Mouse (Mus musculus) embryonic facial prominence, embryonic 15.5 days (tissue): ENCODE results near the gene Pwwp2a. TPM values are rescaled to one million over a fixed set of nuclear protein-coding genes. Genes with fewer than 3 reads are reported as not detected.

ENCODE experiments used
- ATAC-seq: fragments of 200-750 bp; cut with Nextera tagmentation; 2 replicates; pipeline ENCODE4 v1.8.0; 2017; ENCODE audit warnings: low read depth, moderate TSS enrichment; ENCODE audit not compliant: insufficient number of reproducible peaks, low FRiP score, low TSS enrichment
- H3K27ac ChIP-seq: fragments of 300-500 bp; sonication (generic); replicated peaks from 2 replicates; pipeline ENCODE4 v1.5.1; 2015; ENCODE audit warnings: mild to moderate bottlenecking, inconsistent platforms
- H3K27me3 ChIP-seq: fragments of 300-500 bp; sonication (generic); 2 replicates; pipeline ENCODE4 v1.6.1; 2015; ENCODE audit warnings: inconsistent platforms
- H3K36me3 ChIP-seq: fragments of 300-500 bp; sonication (generic); 2 replicates; pipeline ENCODE4 v1.6.1; 2015; ENCODE audit warnings: mild to moderate bottlenecking, inconsistent platforms
- H3K4me1 ChIP-seq: fragments of 300-500 bp; sonication (generic); 2 replicates; pipeline ENCODE4 v1.6.1; 2015; ENCODE audit warnings: inconsistent platforms
- H3K4me2 ChIP-seq: fragments of 300-500 bp; sonication (generic); replicated peaks from 2 replicates; pipeline ENCODE4 v1.6.1; 2015; ENCODE audit warnings: mild to moderate bottlenecking, inconsistent platforms
- H3K4me3 ChIP-seq: fragments of 300-500 bp; sonication (generic); replicated peaks from 2 replicates; pipeline ENCODE4 v1.5.1; 2015; ENCODE audit warnings: mild to moderate bottlenecking, inconsistent platforms
- H3K9ac ChIP-seq: fragments of 300-500 bp; sonication (generic); 2 replicates; pipeline ENCODE4 v1.6.1; 2015; ENCODE audit warnings: inconsistent platforms
- H3K9me3 ChIP-seq: fragments of 300-500 bp; sonication (generic); replicated peaks from 2 replicates; pipeline ENCODE4 v1.6.1; 2016; ENCODE audit warnings: inconsistent platforms
- WGBS: fragments of 180-500 bp; shearing (Covaris S2); methylation state at CpG from one replicate; pipeline ENCODE4 v1.1.7; 2015; 5-methylcytosine and 5-hydroxymethylcytosine counted together
- polyA plus RNA-seq: library from polyadenylated mRNA; unstranded; fragments of >200 nt; fragmentation: Nextera tagmentation; extraction: Ambion mirVana; gene quantifications from 2 replicates; pipeline ENCODE4 v1.2.1, GENCODE M21; 2015

Pwwp2a gene
- polyA plus RNA-seq: 25.0 and 25.1 TPM in 2 replicates

DNA sequence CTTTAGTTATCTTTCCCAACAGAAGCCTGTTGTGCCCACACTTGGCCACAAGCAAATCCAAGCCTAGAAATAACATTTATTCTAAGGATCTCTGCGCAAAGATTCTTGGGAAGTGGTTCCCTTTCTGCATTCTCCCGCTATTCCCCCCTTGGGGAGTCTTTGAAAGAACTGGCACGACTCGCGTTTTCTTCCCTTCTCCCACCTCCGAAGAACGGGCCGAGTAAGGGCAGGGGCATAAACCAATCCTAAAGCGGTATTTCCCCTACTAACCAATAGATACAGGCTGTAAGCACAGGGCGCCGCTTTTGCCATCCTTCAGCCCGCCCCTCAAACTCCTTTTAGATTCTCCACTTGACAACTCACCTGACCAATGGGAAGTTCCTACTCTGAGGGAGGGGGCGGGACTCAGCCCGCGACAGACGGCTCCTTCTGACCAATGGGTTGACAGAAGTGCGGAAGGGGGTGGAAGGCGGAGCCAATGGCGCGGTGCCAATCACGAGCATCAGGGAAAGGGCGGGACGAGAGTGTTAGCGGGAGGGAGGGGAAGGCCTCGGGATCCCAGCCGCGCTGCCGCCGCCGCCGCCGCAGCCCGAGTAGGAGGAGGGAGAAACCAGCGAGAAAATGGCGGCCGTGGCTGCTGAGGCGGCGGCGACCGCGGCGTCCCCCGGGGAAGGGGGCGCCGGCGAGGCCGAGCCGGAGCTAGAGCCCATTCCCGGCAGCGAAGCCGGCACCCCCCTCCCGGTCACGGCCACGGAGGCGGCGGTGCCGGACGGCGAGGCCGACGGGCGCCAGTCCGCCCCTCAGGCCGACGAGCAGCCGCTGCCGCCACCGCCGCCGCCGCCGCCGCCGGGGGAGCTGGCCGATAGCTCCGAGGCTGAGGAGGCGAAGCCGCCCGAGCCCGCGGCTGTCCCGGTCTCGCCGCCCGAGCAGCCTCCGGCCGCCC, at the start of gene Pwwp2a:
Gene Pwwp2a, plus strand, starts transcription at position 527 of the 943 bp plus-strand sequence.
- peak; percentile 99 for ATAC-seq
- Histone ChIP-seq H3K4me2 (peak within 1 kb of the TSS; percentile 69), H3K4me1 (peaks cover 10% of the 10 kb centered on the region), H3K4me3 (peak within 1 kb of the TSS; percentile 88), H3K27me3 (no peaks in the 10 kb centered on the region), H3K9me3 (no peaks in the 10 kb centered on the region), H3K36me3 (no peaks in the 10 kb centered on the region), H3K9ac (peak within 1 kb of the TSS; percentile 89), H3K27ac (peak within 1 kb of the TSS; percentile 89)
- WGBS: under 1% methylated on average over 74 of the region's 87 CpGs

GRCm38 (mm10) chr11:43632566-43632965, 49.2 kb upstream of the Pwwp2a start:
- Histone ChIP-seq H3K36me3 (no peaks in the 10 kb centered on the region), H3K4me1 (peaks cover 7% of the 10 kb centered on the region), H3K4me3 (no peak overlapping the region), H3K9me3 (no peaks in the 10 kb centered on the region), H3K27me3 (no peaks in the 10 kb centered on the region), H3K4me2 (no peak overlapping the region), H3K9ac (no peak overlapping the region), H3K27ac (no peak overlapping the region)
- no peak for ATAC-seq
- WGBS: 44% methylated on average over 4 of the region's 4 CpGs

DNA sequence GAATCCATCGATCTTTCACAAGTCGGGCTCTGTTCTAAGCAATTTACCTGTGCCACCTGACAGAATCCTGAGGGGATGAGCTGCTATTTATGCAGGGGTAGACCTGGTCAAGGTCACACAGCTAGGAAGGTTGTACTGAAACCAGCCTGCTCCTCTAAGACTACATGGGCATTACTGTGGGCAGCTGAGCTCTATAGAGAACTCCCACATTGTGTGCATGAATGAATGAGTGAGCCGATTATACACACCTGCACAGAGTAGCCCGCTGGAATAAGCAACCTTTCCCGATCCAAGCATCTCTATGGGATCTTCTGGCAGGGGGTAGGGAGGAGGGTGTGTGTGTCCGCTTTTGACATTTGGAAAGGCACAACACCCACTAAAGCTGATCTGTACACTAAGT, 48.6 kb upstream of the Pwwp2a start:
- no peak overlapping the region for H3K9ac ChIP-seq
- peaks cover 7% of the 10 kb centered on the region for H3K4me1 ChIP-seq
- H3K9me3 ChIP-seq: no peaks in the 10 kb centered on the region
- ATAC-seq: 0 out of 2 replicates have a peak, but pooled peaks have one; percentile 20
- no peak overlapping the region for H3K4me2 ChIP-seq
- 83% methylated on average over 6 of the region's 6 CpGs for WGBS
- H3K4me3 ChIP-seq: no peak overlapping the region
- H3K36me3 ChIP-seq: no peaks in the 10 kb centered on the region
- H3K27me3 ChIP-seq: no peaks in the 10 kb centered on the region
- H3K27ac ChIP-seq: no peak overlapping the region

DNA sequence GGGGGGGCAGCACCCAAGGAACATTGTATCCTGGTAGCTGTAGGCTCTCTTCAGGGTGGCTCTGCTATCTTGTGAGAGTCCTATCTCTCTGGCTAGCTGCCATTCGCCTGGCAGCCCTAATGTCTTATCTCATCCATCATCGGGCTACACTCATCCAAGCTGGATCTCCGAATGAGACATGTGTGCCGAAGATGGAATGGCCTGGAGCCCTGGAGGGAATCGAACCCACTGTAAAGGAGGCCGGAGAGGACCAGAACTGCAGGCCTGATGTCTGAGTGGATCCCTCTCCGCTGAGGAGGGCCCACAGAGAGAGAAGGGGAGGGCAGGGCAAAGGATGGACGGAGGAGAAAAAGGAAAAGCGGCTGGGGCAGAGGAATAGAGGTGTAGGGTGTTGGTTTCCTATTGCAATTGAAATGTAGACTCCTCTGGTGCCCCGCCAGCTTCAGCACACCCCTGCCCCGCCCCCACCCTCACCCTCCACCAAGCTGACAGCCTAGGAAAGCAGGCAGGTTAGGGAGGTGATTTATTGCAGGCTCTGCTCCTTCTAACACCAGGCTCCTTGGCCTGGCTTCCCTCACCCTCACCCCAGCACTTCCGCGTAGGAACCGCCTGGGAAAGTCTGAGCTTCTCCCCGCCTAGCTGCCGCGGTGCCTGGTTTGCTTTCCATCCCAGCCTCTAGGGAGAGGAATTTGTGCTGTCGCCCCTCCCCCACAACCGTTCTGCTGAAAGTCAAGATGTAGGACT, 48.0 kb upstream of the Pwwp2a start:
- Histone ChIP-seq H3K9ac (no peak overlapping the region), H3K27ac (no peak overlapping the region), H3K36me3 (no peaks in the 10 kb centered on the region), H3K27me3 (no peaks in the 10 kb centered on the region), H3K4me1 (peaks cover 7% of the 10 kb centered on the region), H3K9me3 (no peaks in the 10 kb centered on the region), H3K4me3 (no peak overlapping the region), H3K4me2 (peak overlapping the region; percentile 29)
- 17% methylated on average over 19 of the region's 19 CpGs for WGBS
- peak; percentile 54; the same call in 1 of the 2 replicates for ATAC-seq

DNA sequence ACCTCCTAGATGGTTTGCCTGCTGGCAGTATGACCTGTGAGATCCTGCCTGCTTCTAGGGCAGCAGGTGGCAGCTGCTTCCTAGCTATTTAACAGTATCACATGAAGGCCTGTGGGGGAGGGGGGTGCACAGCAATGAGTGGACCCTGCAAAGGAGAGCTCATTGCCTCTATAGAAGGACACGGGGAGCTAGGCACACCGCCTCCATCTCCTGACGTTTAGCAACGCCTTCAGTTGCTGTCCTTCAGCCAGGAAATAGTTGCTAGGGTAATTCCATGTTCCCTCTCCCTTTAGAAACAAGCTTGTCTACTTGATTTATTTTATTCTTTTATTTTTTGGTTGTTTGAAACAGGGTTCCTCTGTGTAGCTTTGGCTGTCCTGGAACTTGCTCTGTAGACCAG, 45.0 kb upstream of the Pwwp2a start:
- Histone ChIP-seq H3K9ac (no peak overlapping the region), H3K4me2 (no peak overlapping the region), H3K36me3 (no peaks in the 10 kb centered on the region), H3K9me3 (no peaks in the 10 kb centered on the region), H3K27ac (no peak overlapping the region), H3K27me3 (no peaks in the 10 kb centered on the region), H3K4me3 (no peak overlapping the region), H3K4me1 (peaks cover 7% of the 10 kb centered on the region)
- ATAC-seq: no peak
- 83% methylated on average over 4 of the region's 4 CpGs for WGBS

GRCm38 (mm10) chr11:43638486-43638885, 43.3 kb upstream of the Pwwp2a start:
- WGBS: 94% methylated on average over 3 of the region's 3 CpGs
- H3K27me3 ChIP-seq: no peaks in the 10 kb centered on the region

DNA sequence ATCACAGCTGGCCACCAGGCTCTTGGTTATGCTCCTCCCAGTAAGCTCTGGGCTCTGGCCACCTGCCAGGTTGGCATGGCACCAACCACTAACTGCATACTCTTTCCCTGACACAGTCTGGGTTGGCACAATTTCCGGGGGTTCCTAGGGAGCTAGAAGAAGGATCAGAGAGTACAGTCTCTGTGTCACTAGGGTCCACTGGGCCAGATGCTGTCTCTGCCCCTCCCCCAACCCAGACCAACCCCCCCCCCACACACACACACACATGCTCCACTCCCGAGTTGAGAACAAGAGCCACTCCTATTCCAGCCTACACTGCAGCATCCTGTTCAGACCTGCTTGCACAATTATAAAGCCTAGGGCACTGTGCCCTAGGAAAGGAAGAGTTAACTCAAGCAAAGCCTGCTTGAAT, 38.6 kb upstream of the Pwwp2a start:
- WGBS: 4% methylated on average over 2 of the region's 2 CpGs
- H3K4me3 ChIP-seq: no peak overlapping the region
- H3K27me3 ChIP-seq: no peaks in the 10 kb centered on the region
- peak; percentile 85 for ATAC-seq
- H3K36me3 ChIP-seq: no peaks in the 10 kb centered on the region
- peaks cover 13% of the 10 kb centered on the region for H3K4me1 ChIP-seq
- no peak overlapping the region for H3K9ac ChIP-seq
- H3K4me2 ChIP-seq: 0 out of 2 replicates have a peak overlapping the region, but pooled peaks have one; percentile 15
- peak overlapping the region; percentile 75 for H3K27ac ChIP-seq
- H3K9me3 ChIP-seq: no peaks in the 10 kb centered on the region

More at GRCm38 (mm10) chr11:43638486-43638885, 43.3 kb upstream of the Pwwp2a start:
- no peaks in the 10 kb centered on the region for H3K36me3 ChIP-seq
- H3K9me3 ChIP-seq: no peaks in the 10 kb centered on the region
- no peak overlapping the region for H3K9ac ChIP-seq
- no peak for ATAC-seq
- no peak overlapping the region for H3K4me3 ChIP-seq
- H3K4me2 ChIP-seq: no peak overlapping the region
- H3K4me1 ChIP-seq: peaks cover 16% of the 10 kb centered on the region
- H3K27ac ChIP-seq: no peak overlapping the region

DNA sequence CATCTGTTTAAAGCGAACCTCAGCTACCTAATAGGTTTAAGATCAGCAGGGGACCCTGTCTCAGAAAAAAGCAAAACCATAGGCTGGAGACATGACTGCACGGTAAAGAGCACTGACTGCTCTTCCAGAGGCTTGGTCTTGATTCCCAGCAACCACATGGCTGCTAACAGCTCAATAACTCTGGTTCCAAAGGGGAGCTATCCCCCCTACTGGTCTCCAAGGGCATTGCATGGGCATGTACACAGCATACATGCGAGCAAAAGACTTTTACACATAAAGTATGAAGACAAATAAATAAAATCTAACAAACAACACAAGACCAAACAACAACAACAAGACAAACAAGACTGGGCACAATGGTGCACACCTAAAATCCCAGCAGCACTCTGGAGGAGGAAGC, 36.5 kb upstream of the Pwwp2a start:
- WGBS: 87% methylated on average over 3 of the region's 3 CpGs
- H3K4me3 ChIP-seq: no peak overlapping the region
- H3K36me3 ChIP-seq: no peaks in the 10 kb centered on the region
- H3K27me3 ChIP-seq: no peaks in the 10 kb centered on the region
- peaks cover 13% of the 10 kb centered on the region for H3K4me1 ChIP-seq
- no peak overlapping the region for H3K27ac ChIP-seq
- H3K4me2 ChIP-seq: no peak overlapping the region
- H3K9me3 ChIP-seq: no peaks in the 10 kb centered on the region
- no peak overlapping the region for H3K9ac ChIP-seq
- ATAC-seq: no peak

GRCm38 (mm10) chr11:43653051-43653475, 28.7 kb upstream of the Pwwp2a start:
- H3K4me3 ChIP-seq: no peak overlapping the region
- ATAC-seq: peak; percentile 80; the same call in 1 of the 2 replicates
- no peaks in the 10 kb centered on the region; the same call in 1 of the 2 replicates for H3K4me1 ChIP-seq
- no peak overlapping the region for H3K27ac ChIP-seq
- no peaks in the 10 kb centered on the region for H3K27me3 ChIP-seq
- 38% methylated on average over 14 of the region's 14 CpGs for WGBS
- no peaks in the 10 kb centered on the region for H3K36me3 ChIP-seq
- no peak overlapping the region for H3K4me2 ChIP-seq
- H3K9me3 ChIP-seq: no peaks in the 10 kb centered on the region
- H3K9ac ChIP-seq: no peak overlapping the region

DNA sequence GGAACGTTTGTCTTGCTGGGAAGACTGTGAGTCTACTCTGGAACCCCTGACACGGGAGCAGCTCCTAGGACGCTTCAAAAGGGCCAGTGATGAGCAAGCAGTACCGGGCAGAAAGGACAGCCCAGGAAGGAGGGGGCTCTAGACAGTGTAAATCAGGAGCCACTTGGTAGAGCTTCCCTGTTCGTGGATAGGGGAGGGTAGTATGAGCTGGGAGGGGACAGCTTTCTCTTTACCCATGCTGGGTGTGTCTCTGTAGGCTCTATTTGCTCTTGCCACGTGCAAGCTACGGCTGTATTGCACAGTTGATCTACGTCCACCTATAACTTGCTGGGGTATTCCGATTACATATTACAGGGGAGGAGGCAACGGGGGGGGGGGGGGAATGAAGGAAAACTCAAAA, 25.3 kb upstream of the Pwwp2a start:
- Histone ChIP-seq H3K36me3 (no peaks in the 10 kb centered on the region), H3K9ac (no peak overlapping the region), H3K9me3 (no peaks in the 10 kb centered on the region), H3K4me2 (no peak overlapping the region), H3K4me1 (no peaks in the 10 kb centered on the region; the same call in 1 of the 2 replicates), H3K4me3 (no peak overlapping the region), H3K27ac (no peak overlapping the region), H3K27me3 (no peaks in the 10 kb centered on the region)
- ATAC-seq: no peak
- 56% methylated on average over 10 of the region's 10 CpGs for WGBS

GRCm38 (mm10) chr11:43658010-43658409, 23.8 kb upstream of the Pwwp2a start:
- ATAC-seq: no peak
- no peak overlapping the region for H3K4me2 ChIP-seq
- H3K4me1 ChIP-seq: no peaks in the 10 kb centered on the region; the same call in 1 of the 2 replicates
- no peaks in the 10 kb centered on the region for H3K27me3 ChIP-seq
- no peak overlapping the region for H3K9ac ChIP-seq
- no peak overlapping the region for H3K4me3 ChIP-seq
- 90% methylated on average over 1 of the region's 1 CpGs for WGBS
- H3K27ac ChIP-seq: no peak overlapping the region
- H3K36me3 ChIP-seq: no peaks in the 10 kb centered on the region
- no peaks in the 10 kb centered on the region for H3K9me3 ChIP-seq
